Mouse (Mus musculus) left cerebral cortex, postnatal 10 days (tissue): ENCODE measurements around the gene Rab5c. TPM values are rescaled to one million over a fixed set of nuclear protein-coding genes. Genes with fewer than 3 reads are reported as not detected.

Experiments
- DNase-seq, 2 experiments: peaks; one replicate each; pipeline ENCODE4 v3.0.0; 2021 to 2022; ENCODE audit warnings: low spot score in 2 of 2, mixed read lengths in 1 of 2; ENCODE audit errors: extremely low spot score in 1 of 2
- intact Hi-C: fragments of 180-260 bp; cut with DNase I; formaldehyde crosslinking; loops from one replicate; pipeline ENCODE4 v1.15.1; 2025
- total RNA-seq, 2 experiments: library from RNA; stranded (reverse); gene quantifications; 2 replicates each; pipeline ENCODE4 v1.2.3; 2021

The Rab5c gene
- total RNA-seq, 2 experiments from 2014 or later: 162 to 167 TPM

GRCm38 (mm10) chr11:100710528-100710927, 27.5 kb downstream of the Rab5c start:
- intact Hi-C loops: loop anchor here (5.0 kb wide), 1 partner anchor 247 kb away; no protein-coding TSS in a partner anchor
- no peak for DNase-seq

GRCm38 (mm10) chr11:100709201-100709810, 28.7 kb downstream of the Rab5c start:
- DNase-seq: no peak
- intact Hi-C loops: no loop called here

GRCm38 (mm10) chr11:100705095-100705747, 32.8 kb downstream of the Rab5c start:
- DNase-seq: no peak
- intact Hi-C loops: no loop called here

GRCm38 (mm10) chr11:100703851-100704531, 34.0 kb downstream of the Rab5c start, which contains the start of gene Dhx58:
Dhx58 (minus strand) TSS chr11:100704271.
- DNase-seq: no peak
- intact Hi-C loops: loop anchor here (2.0 kb wide), 1 partner anchor 133 kb away; no protein-coding TSS in a partner anchor

GRCm38 (mm10) chr11:100703366-100703765, 34.6 kb downstream of the Rab5c start:
- intact Hi-C loops: loop anchor here (2.0 kb wide), 1 partner anchor 133 kb away; no protein-coding TSS in a partner anchor
- no peak for DNase-seq

- intact Hi-C loops: loop anchor here (2.0 kb wide), 1 partner anchor 132 kb away; no protein-coding TSS in a partner anchor
- DNase-seq: no peak
Measured at GRCm38 (mm10) chr11:100702906-100703305, 35.1 kb downstream of the Rab5c start.

GRCm38 (mm10) chr11:100702081-100702851, 35.7 kb downstream of the Rab5c start:
- intact Hi-C loops: loop anchor here (2.0 kb wide), 1 partner anchor 131 kb away; no protein-coding TSS in a partner anchor
- DNase-seq: peak; percentile 66

GRCm38 (mm10) chr11:100701301-100701700, 36.7 kb downstream of the Rab5c start:
- intact Hi-C loops: no loop called here
- peak in 1 of 2 experiments; percentile 74 for DNase-seq

- intact Hi-C loops: no loop called here
- DNase-seq: no peak
Measured at GRCm38 (mm10) chr11:100700710-100701109, 37.3 kb downstream of the Rab5c start.

- intact Hi-C loops: no loop called here
Measured at GRCm38 (mm10) chr11:100697921-100698320, 40.1 kb downstream of the Rab5c start.

GRCm38 (mm10) chr11:100694926-100695325, 43.1 kb downstream of the Rab5c start:
- intact Hi-C loops: loop anchor here (2.0 kb wide), 1 partner anchor 68 kb away; no protein-coding TSS in a partner anchor
- peak in 1 of 2 experiments; percentile 76 for DNase-seq

More at GRCm38 (mm10) chr11:100697921-100698320, 40.1 kb downstream of the Rab5c start:
- DNase-seq: no peak

GRCm38 (mm10) chr11:100693154-100693553, 44.9 kb downstream of the Rab5c start:
- intact Hi-C loops: no loop called here
- no peak for DNase-seq

GRCm38 (mm10) chr11:100692164-100692616, 45.8 kb downstream of the Rab5c start, which contains the start of gene Zfp385c:
Zfp385c (minus strand) TSS chr11:100692455.
- intact Hi-C loops: no loop called here
- DNase-seq: no peak

GRCm38 (mm10) chr11:100690389-100690788, 47.6 kb downstream of the Rab5c start:
- DNase-seq: no peak
- intact Hi-C loops: no loop called here

- no peak for DNase-seq
- intact Hi-C loops: loop anchor here (5.0 kb wide), 1 partner anchor 36 kb away; no protein-coding TSS in a partner anchor
Measured at GRCm38 (mm10) chr11:100688443-100688842, 49.6 kb downstream of the Rab5c start.

- no peak for DNase-seq
- intact Hi-C loops: loop anchor here (5.0 kb wide), 1 partner anchor 35 kb away; no protein-coding TSS in a partner anchor
Measured at GRCm38 (mm10) chr11:100687265-100687664, 50.8 kb downstream of the Rab5c start.

GRCm38 (mm10) chr11:100685371-100685770, 52.6 kb downstream of the Rab5c start:
- intact Hi-C loops: loop anchor here (5.0 kb wide), 1 partner anchor 33 kb away; no protein-coding TSS in a partner anchor
- no peak for DNase-seq

GRCm38 (mm10) chr11:100684084-100684483, 53.9 kb downstream of the Rab5c start:
- intact Hi-C loops: no loop called here
- DNase-seq: no peak
